Mouse (Mus musculus) limb, embryonic 10.5 days (tissue): ENCODE measurements at regions not wholly inside any gene's neighbourhood (a gene's known extent, or its start where the extent isn't known, plus 50 kb on each side); places are given as distances from the start of the nearest gene placed in this dataset.

ENCODE experiments used
- DNase-seq: peaks from one replicate; pipeline ENCODE4 v3.0.0-alpha.2; 2017; ENCODE audit warnings: low spot score
- H3K27ac ChIP-seq: fragments of 300-500 bp; sonication (generic); 2 replicates; pipeline ENCODE4 v1.5.1; 2016; ENCODE audit warnings: mild to moderate bottlenecking
- H3K27me3 ChIP-seq: fragments of 300-500 bp; sonication (generic); 2 replicates; pipeline ENCODE4 v1.6.1; 2016; ENCODE audit warnings: low read depth, mild to moderate bottlenecking; ENCODE audit not compliant: poor library complexity, severe bottlenecking
- H3K36me3 ChIP-seq: fragments of 300-500 bp; sonication (generic); 2 replicates; pipeline ENCODE4 v1.6.1; 2016; ENCODE audit warnings: mild to moderate bottlenecking, moderate library complexity
- H3K4me1 ChIP-seq: fragments of 300-500 bp; sonication (generic); 2 replicates; pipeline ENCODE4 v1.6.1; 2016
- H3K4me3 ChIP-seq: fragments of 300-500 bp; sonication (generic); 2 replicates; pipeline ENCODE4 v1.5.1; 2016; ENCODE audit warnings: mild to moderate bottlenecking, moderate library complexity
- H3K9me3 ChIP-seq: fragments of 300-500 bp; sonication (generic); replicated peaks from 2 replicates; pipeline ENCODE4 v1.6.1; 2016; ENCODE audit warnings: mild to moderate bottlenecking
- WGBS: fragments of 180-500 bp; shearing (Covaris S2); methylation state at CpG from one replicate; pipeline ENCODE4 v1.1.7; 2016; 5-methylcytosine and 5-hydroxymethylcytosine counted together

DNA sequence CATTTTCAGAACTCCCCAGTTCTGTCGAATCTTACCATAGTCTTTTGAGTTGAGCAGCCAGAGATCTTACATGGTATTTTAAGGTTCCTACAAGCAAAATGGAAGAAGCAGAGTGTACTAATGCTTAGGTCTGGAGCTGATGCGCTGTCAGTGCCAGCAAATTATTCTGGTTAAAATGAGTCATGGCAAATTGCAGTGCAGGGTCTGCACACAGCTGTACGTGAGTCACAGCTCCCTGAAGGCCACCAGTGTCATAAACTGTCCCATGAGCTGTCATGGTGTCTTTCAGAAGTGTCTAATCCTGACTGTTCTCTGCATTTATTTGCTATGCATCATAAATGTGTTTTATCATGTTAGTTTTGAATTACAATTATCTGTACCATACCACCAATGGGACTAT lies 140.6 kb downstream of the Atxn7l3b start:
- Histone ChIP-seq H3K36me3 (no peaks in the 10 kb centered on the region), H3K27ac (no peak overlapping the region), H3K4me1 (no peaks in the 10 kb centered on the region), H3K4me3 (no peak overlapping the region), H3K27me3 (no peaks in the 10 kb centered on the region), H3K9me3 (no peaks in the 10 kb centered on the region)
- 91% methylated on average over 3 of the region's 3 CpGs for WGBS
- no peak for DNase-seq

DNA sequence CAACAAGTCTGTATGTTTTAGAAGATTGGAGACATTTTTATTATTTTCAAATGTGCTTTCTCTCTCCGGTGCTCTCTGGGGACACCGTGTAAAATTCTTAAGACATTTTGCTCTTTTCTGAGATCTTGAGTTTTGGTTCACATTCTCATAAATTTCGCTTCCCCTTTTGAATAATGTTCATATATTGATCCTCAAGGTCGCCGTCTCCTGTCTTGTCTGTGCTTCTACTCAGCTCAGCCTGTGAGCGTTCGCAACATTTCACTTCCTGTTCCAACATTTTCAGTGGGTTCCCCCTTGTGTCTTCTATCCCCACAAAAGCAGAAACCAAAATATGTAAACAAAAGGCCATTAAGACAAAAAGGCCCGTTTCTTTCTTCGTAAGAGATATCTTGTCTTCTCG lies 154.5 kb downstream of the Atxn7l3b start:
- no peak overlapping the region for H3K4me3 ChIP-seq
- no peaks in the 10 kb centered on the region for H3K36me3 ChIP-seq
- no peaks in the 10 kb centered on the region for H3K9me3 ChIP-seq
- no peaks in the 10 kb centered on the region for H3K27me3 ChIP-seq
- no peak for DNase-seq
- H3K4me1 ChIP-seq: 0 out of 2 replicates have a peak, but pooled peaks cover 4% of the 10 kb centered on the region
- H3K27ac ChIP-seq: no peak overlapping the region
- 91% methylated on average over 10 of the region's 10 CpGs for WGBS

DNA sequence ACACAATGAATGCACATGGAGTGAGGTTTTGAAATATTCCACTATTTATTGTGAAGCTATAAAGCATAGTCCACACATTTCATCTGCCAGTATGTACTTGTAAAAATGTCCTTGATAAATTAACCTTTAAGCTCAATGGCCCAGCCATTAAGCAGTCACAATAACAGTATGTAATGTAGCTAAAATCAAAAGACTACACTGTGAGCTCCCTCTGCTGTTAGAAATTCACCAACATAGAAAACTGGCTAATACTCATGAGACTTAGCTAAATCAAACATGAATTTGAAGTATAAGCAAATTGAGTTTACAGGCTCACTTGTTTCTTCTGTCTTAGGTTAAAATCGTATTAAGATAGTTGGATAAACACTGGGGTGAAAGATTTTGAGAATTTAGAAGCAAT lies 182.1 kb downstream of the Atxn7l3b start:
- DNase-seq: no peak
- H3K27me3 ChIP-seq: no peaks in the 10 kb centered on the region
- H3K9me3 ChIP-seq: no peaks in the 10 kb centered on the region
- H3K36me3 ChIP-seq: no peaks in the 10 kb centered on the region
- no peak overlapping the region for H3K27ac ChIP-seq
- no peaks in the 10 kb centered on the region for H3K4me1 ChIP-seq
- no peak overlapping the region for H3K4me3 ChIP-seq
- WGBS: 69% methylated on average over 1 of the region's 1 CpGs

DNA sequence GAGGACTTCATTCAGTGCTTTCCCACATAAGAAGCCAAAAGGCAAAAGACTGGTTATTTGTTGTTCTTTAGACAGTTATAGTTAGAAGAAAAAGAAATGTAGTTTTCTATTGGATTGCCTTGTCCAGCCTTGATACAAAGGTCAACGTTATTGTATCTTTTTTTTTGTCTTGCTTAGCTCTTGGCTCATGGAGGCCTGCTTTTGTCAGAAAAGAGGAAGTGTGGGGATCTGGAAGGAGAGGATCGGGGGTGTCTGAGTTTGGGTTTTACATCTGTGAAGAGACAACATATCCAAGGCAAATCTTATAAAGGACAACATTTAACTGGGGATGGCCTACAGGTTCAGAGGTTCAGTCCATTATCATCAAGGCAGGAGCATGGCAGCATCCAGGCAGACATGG lies 185.3 kb downstream of the Atxn7l3b start:
- Histone ChIP-seq H3K27ac (no peak overlapping the region), H3K36me3 (no peaks in the 10 kb centered on the region), H3K27me3 (no peaks in the 10 kb centered on the region), H3K4me1 (no peaks in the 10 kb centered on the region), H3K9me3 (no peaks in the 10 kb centered on the region), H3K4me3 (no peak overlapping the region)
- WGBS: 92% methylated on average over 2 of the region's 2 CpGs
- DNase-seq: no peak

DNA sequence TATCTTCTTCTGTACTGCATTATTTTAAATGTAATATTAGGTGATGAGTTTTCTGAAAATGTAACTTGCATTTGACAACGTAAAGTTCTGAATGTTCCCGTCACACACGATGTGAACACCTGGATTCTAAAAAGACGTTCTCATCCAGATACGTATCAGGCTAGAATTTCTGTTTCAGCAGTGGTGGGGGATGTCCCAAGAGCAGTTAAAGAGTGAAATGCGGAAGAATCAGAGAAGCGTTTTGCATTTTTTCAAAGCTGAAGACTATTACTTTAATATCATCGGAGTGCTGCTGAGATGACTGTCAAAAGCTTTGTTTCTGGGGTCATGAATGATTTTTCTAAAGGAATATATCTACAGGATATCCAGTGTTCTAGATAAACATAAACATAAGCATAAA lies 186.7 kb downstream of the Atxn7l3b start:
- DNase-seq: no peak
- Histone ChIP-seq H3K27ac (no peak overlapping the region), H3K9me3 (no peaks in the 10 kb centered on the region), H3K4me3 (no peak overlapping the region), H3K4me1 (no peaks in the 10 kb centered on the region), H3K36me3 (no peaks in the 10 kb centered on the region), H3K27me3 (no peaks in the 10 kb centered on the region)
- 98% methylated on average over 8 of the region's 8 CpGs for WGBS
